Mouse (Mus musculus): ENCODE measurements around the gene Cdc42ep1. TPM values are rescaled to one million over a fixed set of nuclear protein-coding genes. Genes with fewer than 3 reads are reported as not detected.

The Cdc42ep1 gene
- polyA plus RNA-seq, 1 experiment from 2014 or later: 15.9 TPM

DNA sequence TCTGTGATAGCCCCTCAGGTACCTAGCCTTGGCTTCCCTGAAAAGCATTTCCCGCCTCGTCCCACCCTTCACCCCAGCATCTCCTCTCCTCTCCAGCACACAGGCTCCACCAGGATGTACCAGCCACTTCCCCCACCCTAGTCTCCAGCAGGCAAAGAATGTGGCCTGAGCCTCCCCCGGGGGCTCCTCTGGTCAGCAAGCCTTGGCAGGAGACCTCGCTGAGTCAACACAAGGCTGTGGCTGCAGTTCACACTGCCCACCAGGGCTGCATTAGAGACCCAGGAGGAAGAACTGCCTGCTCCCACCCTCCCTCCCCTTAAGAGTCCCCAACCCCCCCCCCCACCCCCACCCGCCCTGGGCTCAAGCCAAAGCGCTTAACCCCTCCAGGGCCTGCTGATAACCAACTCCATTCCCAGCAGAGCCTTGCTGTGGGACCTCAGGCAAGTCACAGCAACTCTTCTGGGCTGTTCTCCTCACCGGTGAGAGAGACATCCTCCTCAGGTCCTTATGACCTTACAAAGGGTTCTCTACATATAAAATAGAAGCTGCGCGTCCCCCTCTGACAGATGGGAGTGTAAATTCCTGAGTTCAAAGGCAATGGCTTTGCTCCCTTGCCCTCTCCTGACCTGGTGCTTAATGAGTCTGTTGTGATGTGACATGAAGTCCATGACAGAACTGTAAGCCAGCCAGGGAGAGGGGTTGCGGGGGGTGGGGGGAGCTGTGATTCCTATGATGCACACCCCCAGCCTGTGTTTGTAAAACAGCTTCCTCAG is 8.0 kb upstream of the Cdc42ep1 start:
- no peaks in the 10 kb centered on the region for H3K36me3 ChIP-seq (ENCODE audit: control insufficient read depth, insufficient read depth, low read length)
- H3K4me2 ChIP-seq (ENCODE audit: low read length): no peak overlapping the region

DNA sequence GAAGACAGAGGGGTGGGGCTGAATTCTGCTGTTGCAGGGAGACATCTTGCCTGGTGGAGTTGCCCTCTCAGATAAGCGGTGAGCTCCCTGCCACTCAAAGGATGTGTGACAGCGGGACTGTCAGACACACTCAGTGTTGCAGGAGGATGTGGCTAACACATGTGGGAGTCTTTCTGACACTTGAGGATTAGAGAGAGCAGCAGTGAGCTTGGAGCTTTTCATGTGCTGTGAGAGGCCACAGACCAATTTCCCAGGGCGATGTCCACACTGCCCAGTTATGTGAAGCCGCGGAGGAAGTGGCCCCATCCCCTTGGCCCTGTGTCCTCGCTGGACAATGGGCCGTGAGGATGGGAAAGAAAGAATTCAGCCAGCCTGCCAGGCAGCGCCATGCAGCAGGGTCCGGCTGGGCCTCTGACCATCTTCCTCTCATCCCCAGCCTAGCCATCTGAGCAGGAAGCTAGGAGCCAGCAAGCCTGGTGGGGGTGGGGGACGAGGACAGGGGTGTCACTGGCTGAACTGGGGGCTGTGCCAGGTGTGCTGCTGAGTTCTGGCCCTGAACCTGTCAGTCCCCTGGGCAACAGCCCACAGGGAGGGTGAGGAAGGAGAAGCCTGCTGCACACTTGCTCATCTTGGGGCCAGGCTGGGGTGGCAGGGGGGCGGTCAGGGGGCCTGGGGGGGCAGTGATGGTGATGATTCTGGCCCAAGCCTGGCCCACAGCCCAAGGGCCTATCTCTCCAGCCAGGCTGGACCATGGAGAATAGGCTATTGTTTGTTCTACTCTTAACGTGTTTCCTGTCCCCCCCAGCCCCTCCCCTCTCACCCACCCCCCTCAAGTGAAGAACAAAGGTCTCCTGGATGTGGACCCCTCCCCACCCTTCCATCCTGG is 7.0 kb upstream of the Cdc42ep1 start:
- no peak overlapping the region for H3K4me3 ChIP-seq (ENCODE audit: low read length)
- no peaks in the 10 kb centered on the region for H3K9me3 ChIP-seq (ENCODE audit: control insufficient read depth, low read length)
- H3K4me1 ChIP-seq (ENCODE audit: control insufficient read depth, insufficient read depth, low read depth, low read length): peaks cover 27% of the 10 kb centered on the region
- no peaks in the 10 kb centered on the region for H3K36me3 ChIP-seq (ENCODE audit: control insufficient read depth, insufficient read depth, low read length)
- 14% methylated on average over 11 of the region's 12 CpGs for WGBS
- H3K9ac ChIP-seq (ENCODE audit: low read depth, low read length): peak overlapping the region; percentile 44
- H3K27ac ChIP-seq (ENCODE audit: low read depth, low read length): peak overlapping the region; percentile 78
- H3K4me2 ChIP-seq (ENCODE audit: low read length): no peak overlapping the region
- ATAC-seq: peak; percentile 55
- H3K27me3 ChIP-seq (replicated peaks; ENCODE audit: control insufficient read depth, insufficient read depth, low read length): no peaks in the 10 kb centered on the region

More for the DNA sequence above, 8.0 kb upstream of the Cdc42ep1 start:
- Histone ChIP-seq H3K27ac (ENCODE audit: low read depth, low read length) (peak overlapping the region; percentile 78), H3K4me3 (ENCODE audit: low read length) (no peak overlapping the region), H3K9me3 (ENCODE audit: control insufficient read depth, low read length) (no peaks in the 10 kb centered on the region), H3K4me1 (ENCODE audit: control insufficient read depth, insufficient read depth, low read depth, low read length) (peaks cover 21% of the 10 kb centered on the region), H3K9ac (ENCODE audit: low read depth, low read length) (no peak overlapping the region), H3K27me3 (replicated peaks; ENCODE audit: control insufficient read depth, insufficient read depth, low read length) (no peaks in the 10 kb centered on the region)
- ATAC-seq: no peak
- 43% methylated on average over 10 of the region's 10 CpGs for WGBS

DNA sequence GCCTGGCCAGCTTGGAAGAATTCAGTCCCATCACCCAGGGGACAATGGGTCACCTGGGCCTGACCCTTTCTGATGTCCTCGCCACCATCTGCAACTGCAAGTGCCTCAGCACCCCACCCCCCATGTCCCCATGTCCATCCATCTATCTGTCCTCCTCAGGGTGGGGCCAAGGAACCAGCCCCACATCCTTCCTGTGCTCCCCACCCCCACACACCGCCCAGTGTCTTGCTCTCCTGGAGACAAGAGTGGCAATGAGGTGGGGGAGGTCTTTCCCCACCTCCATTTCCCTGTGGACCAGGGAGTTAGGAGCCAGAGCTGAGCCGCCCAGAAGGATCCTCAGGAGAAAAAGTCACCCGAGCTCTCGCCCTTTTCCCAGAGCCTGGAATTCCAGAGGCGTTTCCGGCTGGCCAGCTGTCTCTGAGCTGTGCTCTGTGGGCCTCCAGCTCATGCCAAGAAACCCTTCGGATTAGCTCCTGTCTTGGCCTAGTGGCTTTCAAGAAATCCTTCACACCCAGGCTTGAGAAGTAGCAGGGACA is 6.3 kb upstream of the Cdc42ep1 start:
- no peak overlapping the region for H3K4me3 ChIP-seq (ENCODE audit: low read length)
- peak overlapping the region; percentile 78 for H3K27ac ChIP-seq (ENCODE audit: low read depth, low read length)
- H3K9me3 ChIP-seq (ENCODE audit: control insufficient read depth, low read length): no peaks in the 10 kb centered on the region
- WGBS: 33% methylated on average over 8 of the region's 8 CpGs
- ATAC-seq: no peak
- peaks cover 3% of the 10 kb centered on the region for H3K27me3 ChIP-seq (replicated peaks; ENCODE audit: control insufficient read depth, insufficient read depth, low read length)
- H3K4me2 ChIP-seq (ENCODE audit: low read length): no peak overlapping the region
- H3K9ac ChIP-seq (ENCODE audit: low read depth, low read length): no peak overlapping the region
- H3K4me1 ChIP-seq (ENCODE audit: control insufficient read depth, insufficient read depth, low read depth, low read length): peaks cover 27% of the 10 kb centered on the region
- H3K36me3 ChIP-seq (ENCODE audit: control insufficient read depth, insufficient read depth, low read length): no peaks in the 10 kb centered on the region

DNA sequence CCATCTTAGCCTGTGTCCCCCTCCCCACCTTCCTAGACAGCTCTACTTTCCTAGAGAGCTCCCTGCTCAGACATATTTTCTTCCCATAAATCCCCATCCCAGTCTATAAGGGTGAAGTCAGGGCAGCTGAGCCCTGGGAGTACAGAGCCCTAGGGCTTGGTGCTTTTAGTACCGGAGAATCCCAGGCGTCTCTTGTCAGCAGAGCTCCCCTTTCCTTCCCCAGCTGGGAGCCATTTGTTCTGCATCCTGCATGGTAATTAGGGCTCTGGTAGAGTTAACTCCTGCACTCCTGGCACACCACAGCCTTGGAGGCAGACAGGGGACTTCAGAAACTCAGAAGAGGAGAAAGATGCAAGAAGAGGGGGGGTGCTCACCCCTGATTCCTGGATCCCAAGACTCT is 2.7 kb upstream of the Cdc42ep1 start:
- Histone ChIP-seq H3K9ac (ENCODE audit: low read depth, low read length) (no peak overlapping the region), H3K4me1 (ENCODE audit: control insufficient read depth, insufficient read depth, low read depth, low read length) (peaks cover 24% of the 10 kb centered on the region), H3K27me3 (replicated peaks; ENCODE audit: control insufficient read depth, insufficient read depth, low read length) (peaks cover 20% of the 10 kb centered on the region), H3K4me3 (ENCODE audit: low read length) (no peak overlapping the region), H3K36me3 (ENCODE audit: control insufficient read depth, insufficient read depth, low read length) (no peaks in the 10 kb centered on the region), H3K4me2 (ENCODE audit: low read length) (no peak overlapping the region), H3K27ac (ENCODE audit: low read depth, low read length) (no peak overlapping the region), H3K9me3 (ENCODE audit: control insufficient read depth, low read length) (no peaks in the 10 kb centered on the region)
- WGBS: 10% methylated on average over 2 of the region's 2 CpGs
- no peak for ATAC-seq

DNA sequence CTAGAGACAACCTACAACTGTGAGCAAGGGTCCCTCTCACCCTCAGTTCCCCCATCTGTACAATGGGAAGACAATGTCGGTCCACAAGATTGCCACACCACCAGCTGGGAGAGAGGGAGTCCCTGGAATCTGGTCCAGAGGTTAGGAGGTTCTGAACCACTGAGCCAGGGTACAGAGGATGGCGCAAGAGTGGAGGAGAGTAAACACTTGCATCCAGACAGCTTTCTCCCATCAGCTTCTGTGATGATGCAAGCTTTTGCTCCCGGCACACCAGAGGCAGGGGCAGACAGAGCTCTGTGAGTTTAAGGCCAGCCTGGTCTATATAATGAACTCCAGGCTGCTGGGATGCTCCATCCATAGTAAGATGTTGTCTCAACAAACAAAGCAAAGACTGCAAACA is 2.2 kb upstream of the Cdc42ep1 start:
- no peak overlapping the region for H3K4me3 ChIP-seq (ENCODE audit: low read length)
- ATAC-seq: no peak
- H3K9me3 ChIP-seq (ENCODE audit: control insufficient read depth, low read length): no peaks in the 10 kb centered on the region
- H3K27me3 ChIP-seq (replicated peaks; ENCODE audit: control insufficient read depth, insufficient read depth, low read length): peaks cover 20% of the 10 kb centered on the region
- H3K36me3 ChIP-seq (ENCODE audit: control insufficient read depth, insufficient read depth, low read length): no peaks in the 10 kb centered on the region
- no peak overlapping the region for H3K4me2 ChIP-seq (ENCODE audit: low read length)
- peaks cover 27% of the 10 kb centered on the region for H3K4me1 ChIP-seq (ENCODE audit: control insufficient read depth, insufficient read depth, low read depth, low read length)
- H3K9ac ChIP-seq (ENCODE audit: low read depth, low read length): no peak overlapping the region
- 46% methylated on average over 3 of the region's 3 CpGs for WGBS
- H3K27ac ChIP-seq (ENCODE audit: low read depth, low read length): no peak overlapping the region

DNA sequence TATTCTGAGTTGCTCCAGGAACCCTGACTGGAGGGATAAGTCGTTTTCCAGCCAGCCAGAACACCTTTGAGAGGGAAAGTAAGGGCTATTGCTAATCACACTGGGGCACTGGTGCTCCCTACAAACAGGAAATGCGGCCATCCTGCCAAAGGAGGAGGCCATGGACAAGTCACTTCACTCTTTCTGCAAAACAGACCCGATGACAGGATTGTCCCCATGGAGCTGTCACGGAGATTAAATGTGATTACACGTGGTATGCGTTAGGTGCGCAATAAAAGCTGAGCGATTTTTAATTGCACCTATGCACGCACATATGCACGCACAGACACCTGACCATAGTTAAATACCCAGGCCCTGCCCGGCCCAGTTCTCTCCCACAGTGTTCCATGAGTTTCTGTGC is 1.7 kb upstream of the Cdc42ep1 start:
- Histone ChIP-seq H3K27ac (ENCODE audit: low read depth, low read length) (no peak overlapping the region), H3K36me3 (ENCODE audit: control insufficient read depth, insufficient read depth, low read length) (no peaks in the 10 kb centered on the region), H3K4me2 (ENCODE audit: low read length) (no peak overlapping the region), H3K9ac (ENCODE audit: low read depth, low read length) (no peak overlapping the region), H3K4me3 (ENCODE audit: low read length) (no peak overlapping the region), H3K4me1 (ENCODE audit: control insufficient read depth, insufficient read depth, low read depth, low read length) (peaks cover 24% of the 10 kb centered on the region), H3K27me3 (replicated peaks; ENCODE audit: control insufficient read depth, insufficient read depth, low read length) (peaks cover 20% of the 10 kb centered on the region), H3K9me3 (ENCODE audit: control insufficient read depth, low read length) (no peaks in the 10 kb centered on the region)
- WGBS: 39% methylated on average over 11 of the region's 11 CpGs
- ATAC-seq: no peak

DNA sequence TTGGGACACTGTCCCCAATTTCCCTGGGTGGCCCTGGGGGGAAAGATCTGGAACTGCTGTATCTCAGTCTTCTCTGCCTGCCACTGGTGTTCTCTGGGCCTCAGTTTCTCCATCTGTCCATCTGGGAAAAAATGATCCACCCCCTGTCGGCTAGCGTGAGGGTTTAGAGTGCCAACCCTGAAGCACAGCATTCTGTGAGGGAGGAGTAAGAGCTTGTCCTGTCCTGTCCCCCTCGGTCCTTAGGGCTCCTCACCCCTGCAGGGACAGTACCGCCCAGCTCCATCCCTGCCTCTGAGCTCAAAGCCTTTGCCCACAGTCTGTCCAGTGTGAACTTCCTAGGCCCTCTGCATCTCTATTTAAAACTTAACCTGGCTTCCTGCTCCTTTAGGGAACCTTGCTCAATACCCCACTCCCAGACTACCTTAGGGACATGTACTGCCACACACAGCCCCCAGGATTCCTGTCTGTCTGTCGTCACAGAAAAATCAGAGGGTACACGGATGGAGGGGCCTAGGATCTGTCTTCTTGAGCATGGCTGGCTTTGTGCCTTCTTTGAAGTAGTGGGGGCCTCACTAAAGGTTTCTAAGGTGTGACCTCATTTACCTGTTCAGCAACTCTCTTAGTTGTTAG is 1.1 kb upstream of the Cdc42ep1 start:
- Histone ChIP-seq H3K4me1 (ENCODE audit: control insufficient read depth, insufficient read depth, low read depth, low read length) (peaks cover 20% of the 10 kb centered on the region), H3K4me2 (ENCODE audit: low read length) (no peak overlapping the region), H3K36me3 (ENCODE audit: control insufficient read depth, insufficient read depth, low read length) (no peaks in the 10 kb centered on the region), H3K9ac (ENCODE audit: low read depth, low read length) (peak overlapping the region; percentile 12; the same call in 1 of the 2 replicates), H3K9me3 (ENCODE audit: control insufficient read depth, low read length) (no peaks in the 10 kb centered on the region), H3K27ac (ENCODE audit: low read depth, low read length) (no peak overlapping the region), H3K27me3 (replicated peaks; ENCODE audit: control insufficient read depth, insufficient read depth, low read length) (peaks cover 20% of the 10 kb centered on the region), H3K4me3 (ENCODE audit: low read length) (no peak overlapping the region)
- ATAC-seq: no peak
- 50% methylated on average over 6 of the region's 6 CpGs for WGBS

DNA sequence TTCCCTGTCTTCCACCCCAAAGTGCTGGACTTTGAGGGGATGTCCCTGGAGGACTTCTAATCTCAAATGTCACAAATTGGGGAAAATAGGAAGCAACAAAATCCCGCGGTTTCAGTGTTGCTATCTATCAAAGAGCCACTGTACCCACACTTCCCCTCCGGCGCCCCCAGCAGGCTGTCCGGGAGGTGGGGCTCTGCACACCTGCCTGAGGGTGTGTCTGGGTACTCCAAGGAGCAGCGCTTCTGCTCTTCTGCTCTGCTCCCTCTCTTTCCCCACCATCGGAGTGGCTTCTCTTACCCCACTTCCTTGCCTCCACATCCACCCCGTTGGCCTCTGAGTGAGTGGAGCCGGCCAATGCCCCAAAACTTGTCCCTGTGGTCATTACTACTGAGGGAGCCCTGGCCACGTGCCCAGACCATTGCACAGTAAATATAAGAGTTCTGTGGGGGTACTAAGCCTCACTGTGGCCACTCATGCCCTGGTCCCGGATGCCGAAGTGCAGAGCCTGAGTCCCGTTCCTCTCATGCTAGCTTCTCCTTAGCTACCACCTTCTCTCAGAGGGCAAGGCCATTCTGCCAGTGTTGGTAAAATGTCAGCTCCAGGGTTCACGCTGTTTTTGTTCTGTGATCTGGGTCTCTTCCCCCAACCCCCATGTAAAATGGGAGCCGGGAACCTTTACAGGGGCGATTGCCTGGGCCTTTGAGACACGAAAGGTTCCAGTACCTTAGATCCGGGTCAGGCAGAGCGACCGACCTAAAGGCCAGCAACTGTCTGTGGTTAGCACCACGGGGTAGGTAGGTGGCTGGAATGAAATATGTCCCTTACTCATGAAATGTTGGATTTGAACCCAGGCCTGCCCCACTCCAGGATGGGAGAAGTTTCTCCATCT is 1.4 kb downstream of the Cdc42ep1 start:
- H3K27me3 ChIP-seq (replicated peaks; ENCODE audit: control insufficient read depth, insufficient read depth, low read length): peaks cover 20% of the 10 kb centered on the region
- WGBS: 38% methylated on average over 21 of the region's 21 CpGs

More for the DNA sequence above, 1.4 kb downstream of the Cdc42ep1 start:
- ATAC-seq: no peak
- Histone ChIP-seq H3K27ac (ENCODE audit: low read depth, low read length) (no peak overlapping the region), H3K4me3 (ENCODE audit: low read length) (peak overlapping the region; percentile 45), H3K36me3 (ENCODE audit: control insufficient read depth, insufficient read depth, low read length) (no peaks in the 10 kb centered on the region), H3K4me1 (ENCODE audit: control insufficient read depth, insufficient read depth, low read depth, low read length) (peaks cover 20% of the 10 kb centered on the region), H3K9me3 (ENCODE audit: control insufficient read depth, low read length) (no peaks in the 10 kb centered on the region), H3K4me2 (ENCODE audit: low read length) (peak overlapping the region; percentile 75), H3K9ac (ENCODE audit: low read depth, low read length) (peak overlapping the region; percentile 41)
